Mouse (Mus musculus) heart, postnatal 0 days (tissue): ENCODE results near the gene Ppil1.

ENCODE experiments used
- CTCF ChIP-seq: IDR thresholded peaks from 2 replicates; pipeline ENCODE4 v1.5.1; 2016; ENCODE audit warnings: antibody characterized with exemption, control low read depth, low read depth
- EP300 ChIP-seq: IDR thresholded peaks from 2 replicates; pipeline ENCODE4 v1.6.1; 2016; ENCODE audit warnings: antibody characterized with exemption, low read depth

DNA sequence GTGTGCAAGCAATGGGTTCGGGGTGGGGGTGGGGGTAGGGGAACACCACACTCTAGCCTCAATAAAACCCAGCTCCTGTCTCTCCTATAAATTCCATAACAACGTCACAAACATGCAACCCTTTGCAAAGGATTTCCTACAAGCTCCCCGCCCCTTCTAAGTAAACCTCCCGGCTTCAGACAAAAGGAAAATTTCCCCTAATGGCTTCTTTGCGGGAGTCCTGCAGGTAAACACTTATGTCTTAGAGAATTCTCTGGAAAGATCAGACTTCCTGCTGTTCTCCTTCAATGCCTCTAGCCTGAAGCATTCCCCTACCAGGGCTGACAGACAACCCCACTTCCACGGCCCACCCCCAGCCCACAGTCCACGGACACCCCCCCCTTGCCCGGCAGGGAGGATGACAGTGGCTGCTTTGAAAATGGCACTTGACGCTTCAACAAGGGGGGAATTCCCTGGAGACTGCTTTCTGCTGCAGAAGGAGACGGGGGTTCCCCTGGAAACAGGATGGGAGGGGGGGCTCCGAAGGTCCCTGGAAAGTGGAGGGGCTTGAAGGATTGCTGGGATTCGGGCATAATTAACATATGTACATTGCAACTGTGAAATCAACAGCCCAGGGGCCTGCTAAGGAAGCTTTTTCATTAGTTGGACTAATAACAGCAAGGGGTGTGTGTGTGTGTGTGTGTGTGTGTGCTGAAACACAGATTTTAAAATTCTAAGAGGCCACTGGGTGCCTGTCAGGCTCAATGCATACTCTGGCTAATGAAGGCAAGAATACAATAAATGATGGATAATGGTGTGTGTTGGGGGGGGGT is 50.4 kb downstream of the Ppil1 start:
- TF ChIP-seq EP300 (no peak), CTCF (no peak)
